Mouse (Mus musculus): Measurements from ENCODE around the gene Kri1.
"Not testable (repeated sequence)": the region's sequence is repeated elsewhere in the genome, so short reads cannot be mapped to it uniquely, and the experiment has no call there.

Kri1 gene

GRCm38 (mm10) chr9:21287571-21288402, at the start of gene Kri1:
Kri1 (minus strand) TSS chr9:21287969.
- peak; percentile 98 to 100 for DNase-seq

GRCm38 (mm10) chr9:21336491-21336890, 48.7 kb upstream of the Kri1 start:
- DNase-seq, result no peak

- peak in 1 of 2 experiments; percentile 7 for DNase-seq
These were observed 47.6 kb upstream of the Kri1 start for GRCm38 (mm10) chr9:21335391-21335790.

GRCm38 (mm10) chr9:21334747-21335146, 47.0 kb upstream of the Kri1 start:
- no peak for DNase-seq

- DNase-seq, result no peak
These were observed 45.8 kb upstream of the Kri1 start for GRCm38 (mm10) chr9:21333523-21333922.

GRCm38 (mm10) chr9:21332161-21333061, 44.6 kb upstream of the Kri1 start:
- DNase-seq, result peak; percentile 55 to 66

GRCm38 (mm10) chr9:21331365-21332140, 43.8 kb upstream of the Kri1 start:
- DNase-seq, result peak in 1 of 2 experiments; percentile 27

GRCm38 (mm10) chr9:21329699-21330289, 42.0 kb upstream of the Kri1 start:
- peak; percentile 29 to 51 for DNase-seq

GRCm38 (mm10) chr9:21329041-21329440, 41.3 kb upstream of the Kri1 start:
- DNase-seq, result peak in 1 of 2 experiments; percentile 38

GRCm38 (mm10) chr9:21328041-21328440, 40.3 kb upstream of the Kri1 start:
- DNase-seq, result peak; percentile 59 to 75

GRCm38 (mm10) chr9:21327569-21327968, 39.8 kb upstream of the Kri1 start:
- DNase-seq, result peak; percentile 49 to 52

- no peak for DNase-seq
These were observed 36.5 kb upstream of the Kri1 start for GRCm38 (mm10) chr9:21324269-21324668.

- not testable (repeated sequence) for DNase-seq
These were observed 35.1 kb upstream of the Kri1 start for GRCm38 (mm10) chr9:21322917-21323297.

- peak; percentile 69 to 81 for DNase-seq
These were observed 34.6 kb upstream of the Kri1 start for GRCm38 (mm10) chr9:21322211-21322916.

GRCm38 (mm10) chr9:21321513-21321835, 33.7 kb upstream of the Kri1 start:
- peak; percentile 67 to 72 for DNase-seq

- DNase-seq, result peak; percentile 91 to 93
These were observed 33.1 kb upstream of the Kri1 start, which contains the start of gene Slc44a2 for GRCm38 (mm10) chr9:21320619-21321512. Slc44a2 (plus strand) TSS chr9:21320698.

GRCm38 (mm10) chr9:21320280-21320618, 32.5 kb upstream of the Kri1 start:
- DNase-seq, result no peak

GRCm38 (mm10) chr9:21319503-21319902, 31.7 kb upstream of the Kri1 start:
- DNase-seq, result no peak

GRCm38 (mm10) chr9:21318792-21319191, 31.0 kb upstream of the Kri1 start:
- no peak for DNase-seq

GRCm38 (mm10) chr9:21316696-21317095, 28.9 kb upstream of the Kri1 start:
- peak; percentile 53 to 72 for DNase-seq

- DNase-seq, result no peak
These were observed 27.7 kb upstream of the Kri1 start for GRCm38 (mm10) chr9:21315421-21315820.
